Mouse (Mus musculus) embryonic stem cell, embryonic (primary cell): ENCODE results near the gene Sbno1.

ENCODE experiments used
- CTCF ChIA-PET, 4 experiments: fragments of 300-600 bp in 2 of 4; fragments of 350-600 bp in 2 of 4; sonication (Branson Sonifier 250); formaldehyde crosslinking; loops; one replicate each; lab custom pipeline; 2022; ENCODE audit warnings: inconsistent platforms in 2 of 4; lab: Charles Lee
- POLR2A ChIA-PET, 4 experiments: fragments of 300-600 bp in 2 of 4; fragments of 350-600 bp in 2 of 4; sonication (Branson Sonifier 250); formaldehyde crosslinking; loops; one replicate each; lab custom pipeline; 2022; ENCODE audit warnings: antibody characterized with exemption in 4 of 4, inconsistent platforms in 1 of 4; lab: Charles Lee

Gene Sbno1

DNA sequence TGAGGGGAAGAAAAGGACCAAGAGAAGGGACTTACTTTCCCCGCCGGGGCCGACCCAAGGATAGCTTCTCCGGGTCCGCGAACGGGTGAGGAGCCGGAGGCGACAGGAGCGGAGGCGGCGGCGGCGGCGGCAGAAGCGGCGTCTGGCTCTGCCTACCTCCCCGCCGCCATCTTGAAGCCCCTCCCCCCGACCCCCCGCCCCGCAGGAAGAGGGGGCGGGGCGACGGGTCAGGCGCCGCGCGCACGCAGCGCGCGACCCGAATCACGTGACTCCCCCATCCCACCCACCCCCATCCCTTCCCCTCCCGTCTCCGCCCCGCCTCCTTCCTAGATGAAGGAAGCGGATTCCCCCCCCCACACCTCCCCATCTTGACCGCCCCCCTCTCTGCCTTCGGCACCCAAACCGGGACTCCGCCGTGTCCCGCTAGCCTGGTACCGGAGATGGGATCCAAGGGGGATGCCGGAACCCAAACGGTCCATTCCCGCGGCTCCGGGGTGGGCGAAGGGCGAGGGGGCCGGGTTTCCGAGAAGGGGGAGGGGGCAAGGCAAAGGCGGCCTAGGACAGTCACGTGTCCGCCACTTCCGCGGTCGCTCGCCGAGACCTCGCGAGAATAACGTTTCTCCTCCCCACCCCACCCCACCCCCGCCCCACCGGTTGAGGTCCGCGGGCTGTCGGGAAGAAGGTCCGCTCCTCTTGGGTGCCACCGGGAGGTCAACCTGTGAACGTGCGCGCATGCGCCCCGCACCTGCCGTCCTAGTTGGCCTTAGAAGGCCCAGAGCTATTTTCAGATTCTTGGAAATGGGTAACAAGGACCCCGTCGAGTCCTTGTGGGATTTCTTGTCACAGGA, at the start of gene Sbno1:
Gene Sbno1, minus strand, starts transcription at position 590 of the 848 bp plus-strand sequence.
- ChIA-PET CTCF (interaction anchor here in 1 of 4 experiments (0.6 to 1.7 kb wide), 3 partner anchors 14 to 287 kb away, joined by 3 to 5 read pairs (median 3); partner anchors contain the start of gene Kmt5a), POLR2A (interaction anchor here (0.5 to 4.7 kb wide), 50 partner anchors 8 to 721 kb away, joined by 3 to 109 read pairs (median 4); partner anchors contain the start of genes 2810006K23Rik (in 3 of the 4), Kmt5a (in 3 of the 4), Mphosph9 (in 3 of the 4) and Snrnp35 (in 3 of the 4))

DNA sequence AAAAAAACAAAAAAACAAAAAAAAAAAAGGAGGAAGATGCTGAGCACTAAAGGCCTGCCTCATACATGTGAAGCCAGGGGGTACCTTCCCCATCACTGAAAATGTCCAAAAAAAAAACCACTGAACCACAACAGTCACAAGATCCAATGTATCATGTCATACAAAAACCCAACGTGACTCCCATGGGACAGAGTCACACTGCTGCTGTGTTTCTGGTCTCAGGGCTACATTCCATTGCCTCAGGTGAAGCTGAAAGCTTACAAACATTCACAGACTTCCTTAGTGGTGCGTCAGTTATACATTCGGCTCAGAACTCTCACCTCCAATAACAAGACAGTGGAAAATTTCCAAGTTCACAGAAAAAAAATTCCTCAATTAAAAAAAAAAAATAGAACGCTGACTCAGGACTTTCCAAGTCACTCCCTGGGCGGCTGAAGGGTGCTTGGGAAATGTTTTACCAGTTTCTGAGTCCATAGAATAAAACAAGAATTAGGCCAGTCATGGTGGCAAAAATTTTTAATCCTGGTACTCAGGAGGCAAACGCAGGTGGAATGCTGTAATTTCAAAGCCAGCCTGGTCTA, 44.9 kb upstream of the Sbno1 start:
- ChIA-PET POLR2A (interaction anchor here in 2 of 4 experiments (1.3 to 1.7 kb wide), 3 partner anchors 15 to 62 kb away, joined by 3 to 4 read pairs (median 3); no protein-coding TSS in a partner anchor), CTCF (interaction anchor here in 2 of 4 experiments (0.7 to 1.0 kb wide), 3 partner anchors 18 to 1338 kb away, joined by 3 read pairs; no protein-coding TSS in a partner anchor)

DNA sequence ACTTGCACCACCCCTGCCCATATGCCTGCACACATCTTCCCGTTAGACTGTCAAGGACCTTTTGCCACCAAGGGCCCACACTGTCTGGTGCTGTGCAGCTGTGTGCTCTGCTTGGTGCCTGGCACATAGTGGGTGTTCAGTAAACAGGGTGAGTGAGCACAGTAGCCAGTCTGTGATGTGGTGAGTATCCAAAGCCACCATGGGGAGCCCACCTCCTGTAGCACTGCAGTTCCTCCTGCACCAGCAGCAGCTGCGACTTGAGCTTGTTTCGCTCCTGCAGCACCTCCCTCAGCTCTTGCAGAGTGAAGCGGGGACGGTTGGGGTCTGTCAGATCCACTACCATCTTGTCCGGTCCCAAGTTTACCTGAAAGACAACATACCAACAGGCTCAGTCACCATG, 43.7 kb upstream of the Sbno1 start:
- CTCF ChIA-PET: interaction anchor here in 1 of 4 experiments (0.5 kb wide), 1 partner anchor 9 kb away, joined by 3 read pairs; the partner anchor contains the start of gene Rilpl2
- POLR2A ChIA-PET: interaction anchor here in 2 of 4 experiments (0.6 to 1.6 kb wide), 3 partner anchors 16 to 42 kb away, joined by 3 to 5 read pairs (median 3); partner anchors contain the start of gene Kmt5a (in 1 of the 2)

DNA sequence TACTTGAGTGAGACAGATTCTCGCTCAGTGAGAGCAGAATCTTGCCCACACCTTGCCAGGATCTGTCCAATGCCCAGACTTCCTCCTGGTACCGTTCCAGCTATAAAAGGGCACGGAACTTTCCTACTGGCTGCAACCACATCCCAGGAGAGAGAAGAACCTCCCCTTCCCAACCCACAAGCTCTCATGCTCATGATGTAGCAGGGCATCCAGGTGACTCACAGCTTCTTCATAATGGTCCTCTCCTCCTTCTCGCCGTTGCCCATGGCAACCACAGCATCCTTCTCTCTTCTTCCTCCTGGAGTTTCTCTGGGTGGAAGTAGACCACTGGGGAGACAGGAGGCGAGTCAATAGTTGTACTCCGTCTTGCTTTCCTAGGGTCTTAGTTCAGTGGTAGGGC, 42.6 kb upstream of the Sbno1 start:
- ChIA-PET CTCF (no interaction called here), POLR2A (interaction anchor here in 2 of 4 experiments (0.9 to 1.2 kb wide), 4 partner anchors 10 to 29 kb away, joined by 3 to 4 read pairs (median 3); partner anchors contain the start of genes Snrnp35 (in 2 of the 2), Kmt5a (in 1 of the 2) and Rilpl2 (in 1 of the 2))

DNA sequence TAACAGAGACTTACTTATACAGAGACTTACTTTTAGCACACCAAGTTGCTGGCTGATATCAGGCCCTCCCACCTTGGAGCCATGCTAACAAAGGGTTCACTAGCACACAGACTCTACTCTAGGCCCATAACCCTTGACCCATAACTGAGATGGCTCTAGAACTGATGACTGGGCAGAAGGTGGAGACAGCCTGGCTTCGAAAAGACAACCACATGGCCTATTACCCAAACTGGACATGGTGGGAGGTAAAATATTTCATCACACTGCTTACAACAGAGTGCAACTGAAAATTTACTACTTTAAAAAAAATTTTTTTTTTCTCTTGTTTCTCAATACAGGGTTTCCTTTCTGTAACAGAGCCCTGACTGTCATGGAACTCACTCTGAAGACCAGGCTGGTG, 42.0 kb upstream of the Sbno1 start:
- ChIA-PET POLR2A (interaction anchor here in 2 of 4 experiments (0.9 to 1.0 kb wide), 2 partner anchors 15 to 28 kb away, joined by 3 read pairs; partner anchors contain the start of genes Kmt5a (in 1 of the 2) and Snrnp35 (in 1 of the 2)), CTCF (no interaction called here)

DNA sequence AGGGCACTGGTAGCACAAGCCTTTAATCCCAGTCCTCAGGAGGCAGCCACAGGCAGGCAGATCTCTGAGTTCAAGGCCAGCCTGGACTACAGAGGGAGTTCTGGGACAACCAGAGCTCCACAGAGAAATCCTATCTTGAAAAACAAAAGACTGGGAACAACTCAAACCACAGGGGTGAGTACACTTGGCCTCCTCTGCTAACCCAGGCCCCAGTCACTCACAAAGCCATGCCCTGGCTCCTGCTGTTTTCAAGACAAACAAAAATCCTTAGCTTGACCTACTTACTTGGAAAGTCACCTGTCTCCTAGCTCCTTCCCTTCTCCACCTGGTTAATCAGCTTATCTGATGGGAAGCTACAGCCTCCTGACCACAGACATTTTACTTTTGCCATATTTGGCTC, 39.1 kb upstream of the Sbno1 start:
- CTCF ChIA-PET: interaction anchor here in 3 of 4 experiments (0.6 to 1.5 kb wide), 4 partner anchors 11 to 309 kb away, joined by 3 to 4 read pairs (median 4); partner anchors contain the start of gene Rilpl2 (in 1 of the 3)

DNA sequence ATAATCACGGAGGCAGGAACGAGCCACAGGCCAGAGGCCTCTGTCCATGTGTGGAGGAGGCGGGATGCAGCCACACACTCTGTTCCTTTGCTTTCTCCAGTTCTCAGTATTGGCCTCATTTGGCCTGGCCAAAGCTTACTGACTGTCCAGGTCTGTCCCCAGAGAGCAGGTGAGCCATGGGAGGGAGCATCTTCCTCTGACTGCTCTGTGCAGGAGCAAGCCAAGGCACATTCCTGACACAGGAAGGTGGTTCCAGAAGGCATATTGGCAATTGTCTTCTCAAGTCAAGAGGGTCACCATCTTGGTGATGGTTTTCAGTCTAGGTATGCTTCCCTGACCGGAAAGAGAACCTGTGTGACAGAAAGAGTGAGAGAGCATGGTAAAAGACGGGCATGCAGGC, 37.7 kb upstream of the Sbno1 start:
- ChIA-PET CTCF (no interaction called here), POLR2A (interaction anchor here in 2 of 4 experiments (0.6 to 4.8 kb wide), 5 partner anchors 15 to 37 kb away, joined by 3 to 34 read pairs (median 4); partner anchors contain the start of gene Rilpl2 (in 1 of the 2))

More for the DNA sequence above, 39.1 kb upstream of the Sbno1 start:
- POLR2A ChIA-PET: interaction anchor here (0.6 to 4.8 kb wide), 30 partner anchors 7 to 146 kb away, joined by 3 to 34 read pairs (median 4); partner anchors contain the start of genes 2810006K23Rik (in 2 of the 4), Kmt5a (in 2 of the 4), Mphosph9 (in 2 of the 4) and Rilpl2 (in 2 of the 4)

DNA sequence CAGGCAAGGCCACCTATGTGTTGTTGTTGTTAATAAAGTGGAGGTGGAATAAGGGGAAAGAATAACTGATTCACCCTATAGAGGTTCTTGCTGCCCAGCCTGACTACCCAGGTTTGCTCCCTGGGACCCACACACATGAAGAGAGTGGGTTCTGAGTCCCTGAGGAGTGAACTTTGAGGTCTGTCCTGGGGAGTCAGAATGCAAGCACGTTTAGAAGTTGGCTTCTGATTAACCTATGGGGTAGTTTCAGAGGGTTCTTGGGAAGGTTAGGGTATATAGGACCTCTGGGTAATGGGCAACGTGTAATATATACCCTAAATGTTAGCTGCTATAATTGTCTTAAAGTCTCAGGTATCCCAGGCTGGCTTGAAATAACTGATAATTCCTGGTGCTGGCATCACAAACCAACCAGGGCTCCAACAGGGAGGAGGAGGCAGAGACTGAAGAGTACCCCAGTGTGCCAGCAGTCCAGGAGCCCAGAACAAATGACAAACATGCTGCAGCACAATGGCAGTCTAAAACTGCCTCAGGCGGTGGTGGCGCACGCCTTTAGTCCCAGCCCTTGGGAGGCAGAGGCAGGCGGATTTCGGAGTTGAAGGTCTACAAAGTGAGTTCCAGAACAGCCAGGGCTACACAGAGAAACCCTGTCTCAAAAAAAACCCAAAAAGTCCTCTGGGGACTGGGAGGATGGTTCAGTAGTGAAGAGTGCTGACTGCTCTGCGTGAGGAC, 36.7 kb upstream of the Sbno1 start:
- ChIA-PET POLR2A (interaction anchor here in 3 of 4 experiments (0.6 to 4.8 kb wide), 8 partner anchors 9 to 115 kb away, joined by 3 to 34 read pairs (median 4); partner anchors contain the start of gene Rilpl2 (in 1 of the 3)), CTCF (no interaction called here)

DNA sequence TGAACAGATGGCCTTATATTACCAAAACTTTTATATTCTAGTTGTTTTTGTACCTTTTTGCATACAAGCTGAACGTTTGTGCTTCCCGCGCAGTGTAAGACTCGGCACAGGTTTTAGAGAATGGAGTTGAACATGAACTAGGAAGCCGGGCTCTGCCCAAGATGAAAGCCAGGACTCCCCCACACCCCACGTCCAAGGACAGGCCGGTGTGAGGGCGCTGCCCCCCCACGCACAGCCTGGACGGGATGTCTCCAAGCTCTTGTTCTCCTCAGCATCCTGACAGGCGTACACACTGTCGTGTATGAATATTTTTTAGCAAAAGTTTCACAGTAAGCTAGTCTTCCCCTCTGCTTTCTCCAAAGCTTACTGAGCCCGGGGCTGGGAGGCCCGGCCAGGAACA, 35.1 kb upstream of the Sbno1 start:
- CTCF ChIA-PET: interaction anchor here in 1 of 4 experiments (0.8 kb wide), 1 partner anchor 78 kb away, joined by 3 read pairs; no protein-coding TSS in a partner anchor
- POLR2A ChIA-PET: interaction anchor here in 3 of 4 experiments (0.8 to 1.9 kb wide), 5 partner anchors 9 to 28 kb away, joined by 3 to 7 read pairs (median 4); partner anchors contain the start of gene Kmt5a (in 1 of the 3)

DNA sequence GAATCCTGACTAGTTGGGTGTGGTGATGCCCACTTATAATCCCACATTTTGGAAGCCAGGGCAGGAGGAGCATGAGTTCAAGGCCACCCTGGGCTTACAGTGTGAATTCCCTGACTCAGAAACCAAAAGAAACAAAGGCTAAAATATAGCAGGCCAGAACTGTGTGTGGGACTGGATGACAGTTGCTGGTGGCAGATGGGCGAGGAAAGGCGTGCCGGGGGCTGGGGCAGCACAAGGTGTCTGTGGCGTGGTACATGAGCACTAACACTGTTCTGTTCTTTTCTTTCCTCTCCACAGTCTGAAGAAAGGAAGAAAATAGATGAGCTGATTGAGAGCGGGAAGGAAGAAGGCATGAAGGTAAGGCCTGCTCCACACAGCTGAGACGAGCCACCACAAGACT, 31.0 kb upstream of the Sbno1 start:
- CTCF ChIA-PET: no interaction called here
- POLR2A ChIA-PET: interaction anchor here in 3 of 4 experiments (0.5 to 1.7 kb wide), 7 partner anchors 9 to 129 kb away, joined by 3 to 8 read pairs (median 4); partner anchors contain the start of genes 2810006K23Rik (in 1 of the 3), Mphosph9 (in 1 of the 3) and Rilpl2 (in 1 of the 3)

DNA sequence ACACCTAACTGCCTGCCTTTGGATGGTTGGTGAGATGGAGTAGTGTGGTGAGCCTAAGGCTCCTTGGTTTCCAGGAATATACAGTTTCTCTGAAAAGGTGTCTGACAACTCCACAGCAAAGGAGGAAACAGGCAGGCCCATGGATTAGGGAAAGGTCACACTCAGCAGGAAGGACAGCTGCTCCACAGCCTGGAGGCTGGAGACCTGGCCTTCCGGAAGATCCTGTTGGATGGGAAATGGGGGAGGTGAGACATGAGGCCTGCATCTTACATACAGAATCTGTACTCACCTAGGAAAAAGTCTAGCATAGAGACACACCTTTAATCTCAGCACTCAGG, 28.2 kb upstream of the Sbno1 start:
- POLR2A ChIA-PET: interaction anchor here in 2 of 4 experiments (1.1 to 1.5 kb wide), 2 partner anchors 8 to 12 kb away, joined by 3 to 5 read pairs; no protein-coding TSS in a partner anchor
- CTCF ChIA-PET: no interaction called here

DNA sequence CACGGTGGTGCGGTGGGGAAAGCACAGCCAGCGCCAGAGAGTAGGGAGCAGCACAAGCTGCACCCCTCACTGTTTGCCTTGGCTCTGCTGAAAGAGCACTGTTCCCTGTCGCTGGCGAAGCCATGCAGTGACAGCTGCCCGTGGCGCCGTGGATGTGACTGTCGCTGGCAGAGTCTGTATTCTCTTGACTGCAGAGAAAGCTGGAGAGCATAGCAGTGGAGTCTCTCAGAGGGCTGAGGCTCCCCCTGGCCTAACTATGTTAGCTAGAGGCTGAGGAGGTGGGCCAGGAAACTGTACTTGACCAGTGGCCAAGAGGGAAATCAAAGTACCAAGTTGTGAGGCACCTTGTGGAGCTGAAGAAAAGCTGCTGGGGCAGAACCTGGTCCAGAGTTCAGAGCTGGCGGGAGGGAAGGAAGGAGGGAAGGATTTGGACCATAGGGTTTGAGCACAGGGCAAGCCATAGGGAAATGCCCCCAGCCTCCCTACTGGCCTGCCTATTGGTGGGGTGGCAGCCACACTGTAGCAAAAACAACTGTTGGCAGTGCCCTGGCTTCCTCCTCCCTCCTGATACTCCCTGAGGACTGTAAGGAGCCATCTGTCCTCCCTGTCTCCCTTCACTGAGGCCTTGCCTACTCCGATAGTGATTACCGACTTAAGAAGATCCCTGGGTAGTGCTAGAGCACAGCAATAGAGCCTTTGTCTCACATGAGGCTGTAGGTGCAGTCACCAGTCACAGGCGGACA, 27.7 kb upstream of the Sbno1 start:
- ChIA-PET CTCF (no interaction called here), POLR2A (interaction anchor here in 3 of 4 experiments (0.6 to 2.3 kb wide), 11 partner anchors 8 to 819 kb away, joined by 3 to 12 read pairs (median 5); partner anchors contain the start of gene Kmt5a (in 2 of the 3))

DNA sequence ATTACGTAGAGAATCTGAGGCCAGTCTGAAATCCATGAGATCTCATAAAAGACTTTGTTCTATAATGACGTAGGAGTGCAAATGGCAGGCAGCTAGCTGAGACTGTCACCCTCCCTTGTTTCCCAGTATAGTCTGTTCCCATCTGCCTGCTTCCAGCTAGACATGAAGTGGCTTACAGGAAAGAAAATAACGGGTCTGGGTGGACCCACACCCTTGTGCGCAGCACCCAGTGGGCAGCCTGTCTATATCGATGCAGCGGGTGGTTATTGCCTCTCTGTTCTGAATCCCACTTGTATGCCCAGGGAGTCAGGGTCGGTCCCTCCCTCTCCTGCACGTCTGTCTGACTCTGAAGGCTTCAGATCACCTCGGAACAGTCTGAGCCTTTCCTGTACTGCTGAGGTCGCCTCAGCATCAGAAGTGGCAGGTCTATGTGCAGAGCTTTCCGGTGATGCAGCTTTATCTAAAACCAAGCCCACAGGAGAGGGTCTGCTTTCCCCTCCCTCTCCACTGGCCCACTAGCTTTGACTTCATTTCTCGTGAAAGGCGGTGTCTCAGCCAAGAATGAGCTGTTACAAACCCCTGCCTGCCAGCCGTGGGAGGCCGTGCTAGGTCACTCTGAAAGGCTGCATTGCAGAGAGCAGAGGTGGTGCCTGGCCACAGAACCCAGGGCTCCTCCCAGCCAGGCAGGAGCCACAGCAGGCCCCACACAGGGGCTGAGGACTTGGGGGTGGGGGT, 26.9 kb upstream of the Sbno1 start:
- ChIA-PET POLR2A (interaction anchor here in 3 of 4 experiments (0.6 to 2.3 kb wide), 18 partner anchors 8 to 933 kb away, joined by 3 to 12 read pairs (median 3); partner anchors contain the start of genes Kmt5a (in 2 of the 3), Rilpl1 (in 1 of the 3) and Snrnp35 (in 1 of the 3)), CTCF (interaction anchor here in 1 of 4 experiments (0.6 to 0.8 kb wide), 3 partner anchors 18 to 1727 kb away, joined by 3 read pairs; no protein-coding TSS in a partner anchor)

DNA sequence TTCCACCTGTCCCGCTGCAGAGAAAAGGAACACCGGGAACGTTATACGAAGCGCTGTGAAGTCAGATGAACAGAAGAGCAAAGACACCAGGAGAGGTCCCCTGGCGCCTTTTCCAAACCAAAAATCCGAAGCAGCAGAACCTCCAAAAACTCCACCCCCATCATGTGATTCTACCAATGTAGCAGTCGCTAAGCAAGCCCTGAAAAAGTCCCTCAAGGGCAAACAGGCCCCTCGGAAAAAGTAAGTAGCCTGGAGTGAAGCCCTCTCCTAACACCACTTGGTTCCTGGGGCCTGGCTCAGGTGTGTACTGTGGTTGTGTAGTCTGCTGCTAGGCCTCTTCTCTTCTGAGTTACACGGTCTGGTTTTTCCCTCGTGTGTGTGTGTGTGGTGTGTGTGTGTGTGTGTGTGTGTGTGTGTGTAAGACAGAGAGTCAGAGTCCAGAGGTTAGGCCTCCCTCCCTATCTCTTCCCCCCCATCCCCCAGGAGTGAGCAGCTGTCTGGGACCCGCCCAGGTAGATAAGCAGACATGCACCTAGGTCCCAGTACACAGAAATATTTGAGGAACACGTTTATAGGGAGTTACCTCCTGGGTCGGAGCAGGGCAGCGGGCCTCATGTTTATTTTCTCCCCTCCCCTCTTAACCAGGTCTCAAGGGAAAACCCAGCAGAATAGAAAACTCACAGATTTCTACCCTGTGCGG, 25.0 kb upstream of the Sbno1 start:
- POLR2A ChIA-PET: interaction anchor here in 1 of 4 experiments (1.3 to 1.4 kb wide), 2 partner anchors 9 to 34 kb away, joined by 4 to 5 read pairs; no protein-coding TSS in a partner anchor

DNA sequence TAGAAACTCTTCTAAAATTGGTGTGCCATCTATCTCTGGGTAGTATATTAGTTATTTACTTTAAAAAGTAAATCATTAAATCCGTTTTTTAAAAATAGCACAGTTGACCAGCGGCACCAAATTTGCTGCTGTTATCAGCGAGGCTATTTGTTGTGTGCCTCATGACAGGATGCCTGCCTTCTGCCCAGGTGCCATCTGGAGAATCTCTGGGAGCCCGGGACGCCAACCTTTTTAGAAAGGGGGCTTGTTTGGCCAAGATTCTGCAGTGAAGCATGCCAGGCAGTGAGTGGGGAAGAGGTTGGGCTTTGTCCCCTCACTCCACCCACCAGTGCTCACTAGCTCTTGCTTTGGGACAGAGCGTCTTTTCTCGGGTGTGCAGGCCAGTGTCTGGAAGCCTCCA, 24.2 kb upstream of the Sbno1 start:
- ChIA-PET POLR2A (interaction anchor here in 2 of 4 experiments (0.6 to 7.4 kb wide), 5 partner anchors 11 to 685 kb away, joined by 4 to 34 read pairs (median 5); partner anchors contain the start of gene Kmt5a (in 1 of the 2)), CTCF (no interaction called here)

More for the DNA sequence above, 25.0 kb upstream of the Sbno1 start:
- CTCF ChIA-PET: interaction anchor here in 1 of 4 experiments (0.5 to 0.7 kb wide), 2 partner anchors 153 to 472 kb away, joined by 3 read pairs; no protein-coding TSS in a partner anchor
